Mouse (Mus musculus) cerebellum, adult 2 months (tissue): ENCODE data around the gene Gpr1. TPM values are rescaled to one million over a fixed set of nuclear protein-coding genes. Genes with fewer than 3 reads are reported as not detected.

ENCODE experiments used
- DNase-seq, 2 experiments: peaks; one replicate each; pipeline ENCODE4 v3.0.0; 2021
- H3K27ac ChIP-seq: fragments of 200-500 bp; 2 replicates; pipeline ENCODE4 v1.5.1; 2012; ENCODE audit warnings: low read length, control low read depth, inconsistent platforms; ENCODE audit not compliant: insufficient read depth
- H3K27me3 ChIP-seq: fragments of 200-500 bp; 2 replicates; pipeline ENCODE4 v1.6.1; 2012; ENCODE audit warnings: inconsistent platforms, mild to moderate bottlenecking, low read length, moderate library complexity; ENCODE audit not compliant: control insufficient read depth, insufficient read depth
- H3K4me1 ChIP-seq: fragments of 200-500 bp; 2 replicates; pipeline ENCODE4 v1.6.1; 2011; ENCODE audit warnings: low read length; ENCODE audit not compliant: control insufficient read depth, insufficient read depth
- H3K4me3 ChIP-seq: fragments of 200-500 bp; replicated peaks from 2 replicates; pipeline ENCODE3; 2011; ENCODE audit warnings: mild to moderate bottlenecking, low read depth, low read length, control low read depth; ENCODE audit not compliant: insufficient read depth
- CTCF ChIP-seq: fragments of 200-500 bp; IDR thresholded peaks from 2 replicates; pipeline ENCODE4 v1.5.1; 2011; ENCODE audit warnings: low read depth, mild to moderate bottlenecking, control low read depth, low read length, moderate library complexity, borderline replicate concordance; ENCODE audit not compliant: insufficient read depth
- POLR2A ChIP-seq: fragments of 200-500 bp; IDR thresholded peaks from 2 replicates; pipeline ENCODE4 v1.6.1; 2011; ENCODE audit warnings: low read length, control low read depth, borderline replicate concordance; ENCODE audit not compliant: insufficient read depth
- WGBS: fragments of 180-500 bp; shearing (Covaris S2); methylation state at CpG from one replicate; pipeline ENCODE4 v1.1.7; 2018; 5-methylcytosine and 5-hydroxymethylcytosine counted together
- polyA plus RNA-seq: library from polyadenylated mRNA; depleted of rRNA; stranded (reverse); fragments of >200 nt; gene quantifications from 2 replicates; pipeline ENCODE4 v1.2.3, GENCODE M21; 2012

Gene Gpr1
- polyA plus RNA-seq, 1 experiment: 0.20 TPM

GRCm38 (mm10) chr1:63214631-63215030 lies 288 bp upstream of the Gpr1 start:
- no peak overlapping the region for H3K27ac ChIP-seq
- DNase-seq: no peak
- TF ChIP-seq CTCF: no peak
- H3K4me1 ChIP-seq: no peaks in the 10 kb centered on the region
- 74% methylated on average over 7 of the region's 7 CpGs for WGBS
- no peak overlapping the region for H3K4me3 ChIP-seq
- no peaks in the 10 kb centered on the region; the same call in 1 of the 2 replicates for H3K27me3 ChIP-seq

- no peak overlapping the region for H3K27ac ChIP-seq
- H3K4me3 ChIP-seq: no peak overlapping the region
- no peak for DNase-seq
- H3K27me3 ChIP-seq: no peaks in the 10 kb centered on the region; the same call in 1 of the 2 replicates
- H3K4me1 ChIP-seq: no peaks in the 10 kb centered on the region
- TF ChIP-seq CTCF (no peak), POLR2A (no peak)
- WGBS: 42% methylated on average over 22 of the region's 22 CpGs
Measured at GRCm38 (mm10) chr1:63213478-63214270, 669 bp downstream of the Gpr1 start.

- no peaks in the 10 kb centered on the region; the same call in 1 of the 2 replicates for H3K27me3 ChIP-seq
- no peak for DNase-seq
- 13% methylated on average over 6 of the region's 6 CpGs for WGBS
- no peak overlapping the region for H3K27ac ChIP-seq
- H3K4me1 ChIP-seq: no peaks in the 10 kb centered on the region
- no peak overlapping the region for H3K4me3 ChIP-seq
- no peak for TF ChIP-seq CTCF
- TF ChIP-seq POLR2A: no peak
Measured at GRCm38 (mm10) chr1:63209861-63210529, 4.3 kb downstream of the Gpr1 start.

DNA sequence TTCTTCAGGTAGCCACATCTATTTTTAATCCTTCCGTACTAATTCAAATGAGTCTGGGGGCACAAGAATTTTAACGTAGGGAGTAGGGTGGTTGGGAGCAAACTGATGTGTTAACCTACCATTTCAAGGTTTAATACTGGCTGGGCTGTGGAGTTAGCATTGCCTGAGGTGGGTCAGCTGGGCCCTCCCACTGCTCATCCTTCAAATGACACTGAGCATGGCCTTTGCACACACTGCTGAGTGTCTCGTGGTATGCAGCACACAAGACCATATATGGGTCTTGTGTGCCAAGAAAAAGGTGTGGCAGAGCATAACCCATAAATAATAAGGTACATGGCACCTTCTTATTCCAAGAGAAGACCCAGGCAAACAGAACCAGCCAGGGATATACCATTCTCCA lies 6.7 kb downstream of the Gpr1 start:
- H3K4me3 ChIP-seq: no peak overlapping the region
- TF ChIP-seq POLR2A (no peak), CTCF (no peak)
- 82% methylated on average over 3 of the region's 3 CpGs for WGBS
- H3K4me1 ChIP-seq: no peaks in the 10 kb centered on the region
- DNase-seq: no peak
- H3K27me3 ChIP-seq: no peaks in the 10 kb centered on the region
- no peak overlapping the region for H3K27ac ChIP-seq

GRCm38 (mm10) chr1:63204660-63205394 lies 9.5 kb downstream of the Gpr1 start:
- no peak for DNase-seq
- 36% methylated on average over 7 of the region's 7 CpGs for WGBS

GRCm38 (mm10) chr1:63203950-63204659 lies 10.2 kb downstream of the Gpr1 start:
- 27% methylated on average over 7 of the region's 7 CpGs for WGBS
- no peak overlapping the region for H3K4me3 ChIP-seq
- H3K27me3 ChIP-seq: no peaks in the 10 kb centered on the region
- no peak for DNase-seq
- no peak for TF ChIP-seq POLR2A
- TF ChIP-seq CTCF: no peak
- no peaks in the 10 kb centered on the region for H3K4me1 ChIP-seq
- H3K27ac ChIP-seq: no peak overlapping the region

More at GRCm38 (mm10) chr1:63204660-63205394, 9.5 kb downstream of the Gpr1 start:
- no peaks in the 10 kb centered on the region for H3K27me3 ChIP-seq
- TF ChIP-seq CTCF (no peak), POLR2A (no peak)
- no peak overlapping the region for H3K27ac ChIP-seq
- no peaks in the 10 kb centered on the region for H3K4me1 ChIP-seq
- no peak overlapping the region for H3K4me3 ChIP-seq

DNA sequence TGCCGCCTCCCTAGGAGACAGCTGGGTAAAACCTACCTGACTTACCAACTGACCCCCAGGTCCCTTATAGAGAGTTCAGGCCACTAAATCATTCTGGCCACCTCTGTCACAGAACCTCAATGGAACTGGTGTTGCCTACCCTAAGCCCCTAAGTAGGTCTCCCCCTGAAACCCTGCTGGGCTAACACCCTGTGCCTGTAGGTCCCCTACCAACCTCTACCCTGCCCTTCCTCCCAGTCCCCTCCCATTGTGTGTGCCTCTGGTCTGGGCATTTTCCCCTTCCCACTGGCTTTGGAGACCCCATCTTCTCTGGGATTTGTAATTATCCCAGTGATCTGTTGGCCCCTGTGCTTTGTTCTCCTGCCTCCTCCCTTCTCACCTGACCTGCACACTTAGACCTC lies 10.9 kb downstream of the Gpr1 start:
- DNase-seq: no peak
- H3K27ac ChIP-seq: no peak overlapping the region

More for the DNA sequence above, 10.9 kb downstream of the Gpr1 start:
- H3K4me1 ChIP-seq: no peaks in the 10 kb centered on the region
- no peak for TF ChIP-seq POLR2A
- no peak for TF ChIP-seq CTCF
- WGBS: 96% methylated on average over 1 of the region's 1 CpGs
- H3K4me3 ChIP-seq: no peak overlapping the region
- H3K27me3 ChIP-seq: no peaks in the 10 kb centered on the region
